Mouse (Mus musculus): ENCODE measurements around the gene Catsperd. TPM values are rescaled to one million over a fixed set of nuclear protein-coding genes. Genes with fewer than 3 reads are reported as not detected.

Gene Catsperd
- total RNA-seq, 2 experiments from 2014 or later, result 0.49 to 0.62 TPM

DNA sequence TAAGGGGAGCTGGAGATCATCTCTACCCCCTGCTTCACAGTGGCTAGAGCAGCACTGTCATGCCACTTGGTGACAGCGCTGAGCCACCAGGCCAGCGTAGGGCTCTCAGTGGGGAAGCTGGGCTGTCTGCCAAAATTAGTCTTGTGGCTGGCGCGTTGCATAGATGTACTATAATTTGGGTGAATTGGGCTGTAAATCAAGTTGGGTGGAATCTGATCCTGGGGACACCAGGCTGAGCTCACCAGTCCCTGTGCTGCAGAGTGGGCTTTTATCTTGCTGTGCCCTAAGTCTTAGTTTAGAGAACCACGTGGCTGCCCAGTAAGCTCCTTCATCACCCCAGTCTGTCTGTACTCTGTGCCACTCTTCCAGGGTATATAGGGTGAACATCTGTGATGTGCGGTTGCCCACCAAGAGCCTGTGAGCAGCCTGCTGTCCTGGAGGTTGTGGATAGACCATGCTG lies 65.9 kb downstream of the Catsperd start:
- peak; percentile 63 to 70 for DNase-seq (ENCODE audit: low spot score in 2 of 2)
- intact Hi-C loops (cut with DNase I), result no loop called here

DNA sequence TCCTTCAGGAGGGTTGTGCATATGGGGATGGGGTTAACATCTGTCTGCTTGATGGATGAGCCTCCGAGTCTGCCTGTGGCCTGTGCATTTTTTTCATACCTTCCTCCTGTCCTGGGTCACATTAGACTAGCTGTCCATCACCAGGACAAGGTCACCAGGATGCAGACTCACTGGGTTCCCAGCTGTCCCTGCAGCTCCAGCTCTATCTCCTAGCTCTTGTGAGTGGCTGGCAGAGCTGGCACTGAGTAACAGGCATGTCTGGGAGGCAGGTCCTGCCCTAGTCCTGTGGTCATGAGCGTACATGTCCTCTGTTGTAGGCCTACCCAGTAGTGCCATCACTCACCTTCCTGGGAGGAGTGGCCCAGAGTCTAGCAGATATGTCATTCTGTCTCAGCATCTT lies 72.5 kb downstream of the Catsperd start:
- intact Hi-C loops (cut with DNase I), result no loop called here
- DNase-seq (ENCODE audit: low spot score in 2 of 2), result no peak

DNA sequence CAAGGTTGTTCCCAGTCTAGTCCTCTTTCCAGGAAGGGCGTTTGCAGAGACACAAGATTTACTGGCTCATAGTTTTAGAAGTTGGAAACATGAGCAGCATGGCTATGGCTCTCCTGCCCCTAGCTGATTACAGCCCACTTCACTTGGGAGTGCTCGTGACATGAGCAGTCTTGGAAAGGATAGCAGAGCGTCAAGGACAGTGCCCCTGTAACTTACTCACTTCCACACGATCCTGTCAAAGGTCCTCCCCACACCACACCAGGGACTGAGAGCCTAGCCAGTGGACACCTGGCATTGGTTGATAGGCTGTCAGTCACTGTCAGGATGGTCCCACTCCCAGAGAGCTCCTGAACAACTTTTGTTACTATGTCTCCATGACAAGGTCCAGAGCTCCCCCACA lies 75.1 kb downstream of the Catsperd start:
- DNase-seq (ENCODE audit: low spot score in 2 of 2), result no peak
- intact Hi-C loops (cut with DNase I), result no loop called here

DNA sequence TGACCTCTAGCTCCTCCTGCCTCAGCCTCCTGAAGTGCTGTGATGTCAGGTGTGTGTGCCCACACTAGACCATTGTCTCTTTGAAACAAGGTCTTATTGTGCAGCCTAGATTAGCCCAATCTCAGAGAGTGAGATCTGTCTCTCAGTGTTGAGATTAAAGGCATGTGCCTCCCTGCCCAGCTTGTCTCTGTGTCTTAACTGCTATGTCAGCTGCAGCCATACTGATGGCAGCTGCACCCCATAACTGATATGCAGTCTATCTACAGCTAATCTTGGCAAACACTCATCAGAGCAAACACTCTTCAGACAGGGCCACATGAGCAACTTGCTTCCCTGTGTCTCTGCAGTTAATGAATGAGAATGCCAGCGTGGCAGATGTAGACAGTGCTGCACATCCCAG lies 78.6 kb downstream of the Catsperd start:
- intact Hi-C loops (cut with DNase I), result no loop called here
- DNase-seq (ENCODE audit: low spot score in 2 of 2), result no peak

DNA sequence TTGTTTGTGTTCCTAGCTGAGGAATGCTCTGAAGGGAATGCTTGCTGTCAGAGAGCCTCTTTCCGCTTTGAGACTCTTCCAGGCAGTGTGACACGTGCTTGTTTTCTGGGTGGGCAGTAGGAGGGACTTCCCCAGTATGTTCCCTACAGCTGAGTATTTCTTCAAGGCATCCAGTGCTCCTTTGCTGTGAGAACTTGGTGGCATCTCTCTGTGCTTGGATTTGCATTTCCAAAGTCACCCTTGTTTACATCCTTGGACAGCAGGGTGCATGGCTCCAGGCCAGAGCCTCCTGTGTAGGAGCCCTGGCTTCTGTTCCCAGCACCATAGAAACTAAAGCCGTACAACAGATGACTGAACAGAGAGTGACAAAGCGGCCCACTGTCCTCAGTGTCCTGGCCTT lies 80.7 kb downstream of the Catsperd start:
- no peak for DNase-seq (ENCODE audit: low spot score in 2 of 2)
- intact Hi-C loops (cut with DNase I), result no loop called here

DNA sequence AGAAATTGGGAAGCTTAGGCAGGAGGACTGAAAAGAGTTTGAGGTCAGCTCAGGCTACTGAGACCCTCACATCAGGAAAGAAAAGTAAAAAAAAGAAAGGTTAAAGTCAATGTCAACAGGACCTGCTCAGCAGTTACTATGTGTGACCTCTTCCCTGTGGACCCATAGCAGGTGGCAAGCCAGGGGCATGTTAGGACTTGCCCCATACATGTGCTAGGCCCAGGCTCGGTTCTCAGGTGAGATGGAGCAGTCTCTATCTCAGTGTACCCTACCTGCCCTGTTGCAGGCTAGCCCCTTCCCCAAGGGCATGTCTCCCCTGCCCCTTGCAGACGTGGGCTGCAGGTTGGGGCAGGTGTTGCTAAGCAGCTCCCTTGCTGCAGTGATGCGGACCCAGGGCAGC lies 81.8 kb downstream of the Catsperd start:
- intact Hi-C loops (cut with DNase I), result no loop called here
- no peak for DNase-seq (ENCODE audit: low spot score in 2 of 2)

Other genes with a start within 250 kb of the Catsperd start
- 100 to 1,000 TPM; 644 to 661 TPM for gene Ptprs, start 151.7 kb upstream of the Catsperd start, total RNA-seq (2021)
- not detected for gene Znrf4, start 115.7 kb upstream of the Catsperd start, total RNA-seq (2021)
- gene Gm20219, start 73.8 kb upstream of the Catsperd start, total RNA-seq (2021), result 1 to 10 TPM; 1.1 to 1.8 TPM
- gene Safb2, start 43.6 kb upstream of the Catsperd start, total RNA-seq (2021), result 100 to 1,000 TPM; 100 to 111 TPM
- 100 to 1,000 TPM; 136 to 137 TPM for gene Safb, start 43.3 kb upstream of the Catsperd start, total RNA-seq (2021)
- gene 2410015M20Rik, start 18.4 kb upstream of the Catsperd start, total RNA-seq (2021), result 100 to 1,000 TPM; 168 to 176 TPM
- 100 to 1,000 TPM; 342 to 390 TPM for gene Rpl36, start 14.7 kb upstream of the Catsperd start, total RNA-seq (2021)
- 10 to 100 TPM; 65.6 to 66.7 TPM for gene Lonp1, start 1.3 kb upstream of the Catsperd start, total RNA-seq (2021)
- 10 to 100 TPM; 87.2 to 92.9 TPM for gene Ranbp3, start 45.2 kb downstream of the Catsperd start, total RNA-seq (2021)
- gene Ndufa11, start 89.6 kb downstream of the Catsperd start, total RNA-seq (2021), result 100 to 1,000 TPM; 227 to 229 TPM
- gene Vmac, start 89.9 kb downstream of the Catsperd start, total RNA-seq (2021), result 1 to 10 TPM; 7.8 to 8.0 TPM
- gene Nrtn, start 129.4 kb downstream of the Catsperd start, total RNA-seq (2021), result 1 to 10 TPM; 2.6 to 4.5 TPM
- 10 to 100 TPM; 66.2 to 75.0 TPM for gene Dus3l, start 136.6 kb downstream of the Catsperd start, total RNA-seq (2021)
- under 1 TPM; 0.51 to 0.94 TPM for gene Prr22, start 142.1 kb downstream of the Catsperd start, total RNA-seq (2021)
- 1 to 10 TPM; 2.1 to 2.4 TPM for gene Rfx2, start 202.9 kb downstream of the Catsperd start, total RNA-seq (2021)
- not detected for gene Acsbg2, start 246.3 kb downstream of the Catsperd start, total RNA-seq (2021)
- under 1 TPM in 1 of 2 experiments, not detected in 1; 0.18 TPM for gene 1700061G19Rik, start 247.3 kb downstream of the Catsperd start, total RNA-seq (2021)

Measured in left cerebral cortex, postnatal 14 days (tissue).